Mouse (Mus musculus): ENCODE results near the gene Fbxl18.

DNA sequence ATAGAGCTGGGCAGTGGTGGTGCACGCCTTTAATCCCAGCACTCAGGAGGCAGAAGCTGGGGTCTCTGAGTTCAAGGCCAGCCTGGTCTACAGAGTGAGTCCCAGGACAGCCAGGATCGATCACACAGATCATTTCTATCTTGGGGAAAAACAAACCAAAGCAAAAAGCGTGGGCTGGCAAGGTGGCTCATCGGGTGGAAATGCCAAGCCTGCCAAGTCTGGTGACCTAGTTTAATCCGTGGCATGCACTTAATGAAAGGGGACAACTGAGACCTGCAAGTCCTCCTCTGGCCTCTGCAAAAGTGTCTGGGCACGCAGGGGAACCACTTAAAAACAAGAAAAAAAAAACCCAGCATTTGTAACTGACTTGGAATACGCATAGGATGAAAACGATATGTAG, 37.5 kb upstream of the Fbxl18 start:
- TF ChIP-seq POLR2A (IDR thresholded peaks at IDR 0.05; ENCODE audit: control insufficient read depth, low read depth, low read length) (no peak), CTCF (IDR thresholded peaks at IDR 0.05; ENCODE audit: control insufficient read depth, insufficient read depth, insufficient replicate concordance, low read depth, low read length) (no peak)
